Mouse (Mus musculus) heart, postnatal 0 days (tissue): ENCODE results near the gene Map4. TPM values are rescaled to one million over a fixed set of nuclear protein-coding genes. Genes with fewer than 3 reads are reported as not detected.
"Not testable (repeated sequence)": the region's sequence is repeated elsewhere in the genome, so short reads cannot be mapped to it uniquely, and the experiment has no call there.

ENCODE experiments used
- ATAC-seq: fragments of 200-750 bp; cut with Nextera tagmentation; 2 replicates; pipeline ENCODE4 v1.8.0; 2017; ENCODE audit warnings: low read depth, moderate number of reproducible peaks, moderate library complexity; ENCODE audit not compliant: insufficient read depth
- DNase-seq: peaks from one replicate; pipeline ENCODE4 v3.0.0-alpha.2; 2016; ENCODE audit warnings: low spot score
- H3K27ac ChIP-seq: fragments of 300-500 bp; sonication (generic); 2 replicates; pipeline ENCODE4 v1.5.1; 2014; ENCODE audit warnings: low read depth, mild to moderate bottlenecking
- H3K27me3 ChIP-seq: fragments of 300-500 bp; sonication (generic); 2 replicates; pipeline ENCODE4 v1.6.1; 2014; ENCODE audit warnings: low read length, mixed read lengths; ENCODE audit not compliant: control insufficient read depth, insufficient read depth
- H3K36me3 ChIP-seq: fragments of 300-500 bp; sonication (generic); replicated peaks from 2 replicates; pipeline ENCODE4 v1.6.1; 2014; ENCODE audit warnings: low read length, mixed read lengths; ENCODE audit not compliant: control insufficient read depth, insufficient read depth
- H3K4me1 ChIP-seq: fragments of 300-500 bp; sonication (generic); 2 replicates; pipeline ENCODE4 v1.6.1; 2014; ENCODE audit warnings: antibody characterized with exemption; ENCODE audit not compliant: control insufficient read depth, insufficient read depth
- H3K4me2 ChIP-seq: fragments of 300-500 bp; sonication (generic); 2 replicates; pipeline ENCODE4 v1.6.1; 2014; ENCODE audit warnings: low read depth, mild to moderate bottlenecking, low read length, moderate library complexity
- H3K4me3 ChIP-seq: fragments of 300-500 bp; sonication (generic); 2 replicates; pipeline ENCODE4 v1.5.1; 2014; ENCODE audit warnings: low read depth, low read length
- H3K9ac ChIP-seq: fragments of 300-500 bp; sonication (generic); replicated peaks from 2 replicates; pipeline ENCODE4 v1.6.1; 2014; ENCODE audit warnings: low read depth, low read length, mixed read lengths
- H3K9me3 ChIP-seq: fragments of 300-500 bp; sonication (generic); replicated peaks from 2 replicates; pipeline ENCODE4 v1.6.1; 2016; ENCODE audit warnings: low read length; ENCODE audit not compliant: control insufficient read depth
- CTCF ChIP-seq: IDR thresholded peaks from 2 replicates; pipeline ENCODE4 v1.5.1; 2016; ENCODE audit warnings: antibody characterized with exemption, control low read depth, low read depth
- EP300 ChIP-seq: IDR thresholded peaks from 2 replicates; pipeline ENCODE4 v1.6.1; 2016; ENCODE audit warnings: antibody characterized with exemption, low read depth
- WGBS: fragments of 180-500 bp; shearing (Covaris S2); extraction: QIAGEN DNeasy Blood & Tissue Kit; methylation state at CpG from one replicate; pipeline ENCODE4 v1.1.7; 2014; 5-methylcytosine and 5-hydroxymethylcytosine counted together
- polyA plus RNA-seq: library from polyadenylated mRNA; unstranded; fragments of >200 nt; fragmentation: Nextera tagmentation; extraction: Ambion mirVana; gene quantifications from 2 replicates; pipeline ENCODE4 v1.2.1, GENCODE M21; 2015
- total RNA-seq: library from RNA; depleted of rRNA; stranded (reverse); fragments of >200 nt; gene quantifications from 2 replicates; pipeline ENCODE4 v1.2.3, GENCODE M21; 2014; ENCODE audit warnings: low replicate concordance

Gene Map4
- total and polyA plus RNA-seq, 2 experiments from 2014 or later = 54.2 to 145 TPM

GRCm38 (mm10) chr9:109960593-109960992 is 29.3 kb downstream of the Map4 start:
- 93% methylated on average over 4 of the region's 4 CpGs for WGBS
- Histone ChIP-seq H3K9me3 (no peaks in the 10 kb centered on the region), H3K4me2 (no peak overlapping the region), H3K27me3 (no peaks in the 10 kb centered on the region), H3K4me3 (no peak overlapping the region), H3K4me1 (no peaks in the 10 kb centered on the region), H3K27ac (no peak overlapping the region), H3K9ac (no peak overlapping the region), H3K36me3 (no peaks in the 10 kb centered on the region)
- TF ChIP-seq EP300 (no peak), CTCF (no peak)
- no peak for ATAC-seq
- DNase-seq = no peak

GRCm38 (mm10) chr9:109964761-109965160 is 33.5 kb downstream of the Map4 start:
- no peaks in the 10 kb centered on the region for H3K36me3 ChIP-seq
- no peak for ATAC-seq
- peaks cover 11% of the 10 kb centered on the region; the same call in 1 of the 2 replicates for H3K4me1 ChIP-seq
- TF ChIP-seq CTCF = no peak
- no peak for TF ChIP-seq EP300
- no peaks in the 10 kb centered on the region for H3K9me3 ChIP-seq
- H3K9ac ChIP-seq = no peak overlapping the region
- H3K27me3 ChIP-seq = no peaks in the 10 kb centered on the region
- no peak overlapping the region for H3K4me3 ChIP-seq
- no peak overlapping the region for H3K27ac ChIP-seq
- H3K4me2 ChIP-seq = no peak overlapping the region
- DNase-seq = no peak

DNA sequence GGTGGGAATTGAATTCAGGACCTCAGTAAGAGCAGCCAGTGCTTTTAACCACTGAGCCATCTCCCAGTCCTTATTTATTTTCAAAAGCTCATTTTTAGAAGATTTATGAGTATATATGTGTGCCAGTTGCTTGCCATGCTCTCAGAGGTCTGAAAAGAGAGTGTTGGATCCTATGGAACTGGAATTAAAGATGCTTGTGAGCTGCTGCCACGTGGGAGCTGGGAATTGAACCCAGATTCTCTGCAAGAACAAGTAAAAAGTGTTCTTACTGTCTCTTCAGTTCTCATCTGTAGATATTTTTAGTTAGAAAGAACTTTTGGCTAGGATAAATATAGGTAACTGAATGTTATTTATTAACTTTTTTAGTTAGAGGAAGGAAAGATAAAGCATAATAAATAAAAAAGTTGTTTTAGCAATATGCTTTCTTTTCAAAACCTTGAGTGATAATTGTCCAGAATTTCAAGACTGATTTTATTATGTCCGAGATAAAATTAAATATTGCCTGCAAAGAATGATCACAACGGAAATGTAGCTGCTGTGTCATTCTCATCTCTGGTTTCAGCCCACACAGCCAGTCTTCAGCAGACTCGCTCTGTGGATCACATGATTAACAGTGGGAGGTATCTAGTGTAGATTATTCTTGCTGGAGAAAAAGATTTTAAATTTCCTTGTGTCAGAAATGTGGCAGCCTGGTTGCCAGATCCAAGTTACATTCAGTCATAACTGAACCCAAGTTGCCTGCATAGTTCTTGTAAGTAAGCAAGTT is 37.3 kb downstream of the Map4 start:
- Histone ChIP-seq H3K4me3 (no peak overlapping the region), H3K9ac (no peak overlapping the region), H3K9me3 (no peaks in the 10 kb centered on the region), H3K27me3 (no peaks in the 10 kb centered on the region), H3K4me2 (no peak overlapping the region), H3K27ac (0 out of 2 replicates have a peak overlapping the region, but pooled peaks have one; percentile 38), H3K4me1 (peaks cover 11% of the 10 kb centered on the region; the same call in 1 of the 2 replicates), H3K36me3 (no peaks in the 10 kb centered on the region)
- ATAC-seq (no peak), DNase-seq (no peak)
- TF ChIP-seq CTCF = no peak
- TF ChIP-seq EP300 = no peak
- 48% methylated on average over 4 of the region's 4 CpGs for WGBS

DNA sequence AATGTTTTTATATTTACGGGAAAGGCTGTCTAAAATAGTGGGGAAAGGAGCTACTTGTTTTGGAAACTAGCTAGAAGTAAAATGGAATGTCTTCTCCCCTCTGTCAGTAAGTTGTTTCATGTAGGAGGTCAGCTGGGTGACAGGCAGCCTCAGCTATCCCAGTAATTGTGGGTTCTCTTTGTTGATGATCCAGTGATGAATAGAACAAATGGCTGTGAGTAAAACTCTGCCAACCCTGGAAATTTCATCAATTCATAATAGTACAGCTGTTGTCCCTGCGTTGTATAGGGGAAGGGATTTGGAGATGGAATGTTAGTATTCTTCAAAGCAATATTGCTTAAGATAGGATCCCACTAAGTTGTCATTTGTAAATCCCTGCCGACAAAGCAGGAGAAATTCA is 37.9 kb downstream of the Map4 start:
- peaks cover 11% of the 10 kb centered on the region; the same call in 1 of the 2 replicates for H3K4me1 ChIP-seq
- H3K4me3 ChIP-seq = no peak overlapping the region
- ATAC-seq (no peak), DNase-seq (no peak)
- H3K27me3 ChIP-seq = no peaks in the 10 kb centered on the region
- no peak overlapping the region for H3K9ac ChIP-seq
- 84% methylated on average over 3 of the region's 3 CpGs for WGBS
- no peaks in the 10 kb centered on the region for H3K36me3 ChIP-seq
- H3K4me2 ChIP-seq = no peak overlapping the region
- no peak for TF ChIP-seq EP300
- no peak for TF ChIP-seq CTCF
- no peaks in the 10 kb centered on the region for H3K9me3 ChIP-seq
- 0 out of 2 replicates have a peak overlapping the region, but pooled peaks have one; percentile 38 for H3K27ac ChIP-seq

GRCm38 (mm10) chr9:109969792-109970336 is 38.6 kb downstream of the Map4 start:
- H3K4me1 ChIP-seq = peaks cover 11% of the 10 kb centered on the region; the same call in 1 of the 2 replicates
- no peaks in the 10 kb centered on the region for H3K9me3 ChIP-seq
- DNase-seq = no peak
- TF ChIP-seq EP300 (no peak), CTCF (no peak)
- ATAC-seq = no peak
- no peak overlapping the region for H3K4me3 ChIP-seq
- H3K27ac ChIP-seq = no peak overlapping the region
- no peak overlapping the region for H3K4me2 ChIP-seq
- no peaks in the 10 kb centered on the region for H3K36me3 ChIP-seq
- WGBS = 53% methylated on average over 4 of the region's 4 CpGs
- no peak overlapping the region for H3K9ac ChIP-seq
- H3K27me3 ChIP-seq = no peaks in the 10 kb centered on the region

DNA sequence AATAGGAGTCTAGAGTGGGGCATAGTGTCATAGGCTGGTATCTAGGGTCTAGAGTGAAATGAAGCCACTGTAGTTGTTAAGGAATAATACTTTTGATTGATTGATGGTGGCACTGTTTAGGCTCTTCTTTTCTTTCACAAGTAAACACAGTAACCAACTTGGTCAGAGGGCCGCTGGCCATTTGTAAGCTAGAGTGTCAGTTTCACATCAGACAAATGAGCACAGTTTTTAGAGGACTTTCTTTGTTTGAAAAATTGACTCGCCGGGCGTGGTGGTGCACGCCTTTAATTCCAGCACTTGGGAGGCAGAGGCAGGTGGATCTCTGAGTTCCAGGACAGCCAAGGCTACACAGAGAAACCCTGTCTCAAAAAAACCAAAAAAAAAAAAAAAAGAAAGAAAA is 40.5 kb downstream of the Map4 start:
- H3K9me3 ChIP-seq, H3K9ac ChIP-seq, DNase-seq, H3K4me3 ChIP-seq, H3K36me3 ChIP-seq, H3K27me3 ChIP-seq, ATAC-seq, H3K27ac ChIP-seq, H3K4me2 ChIP-seq: not testable (repeated sequence)
- 98% methylated on average over 5 of the region's 5 CpGs for WGBS
- peaks cover 11% of the 10 kb centered on the region; the same call in 1 of the 2 replicates for H3K4me1 ChIP-seq

DNA sequence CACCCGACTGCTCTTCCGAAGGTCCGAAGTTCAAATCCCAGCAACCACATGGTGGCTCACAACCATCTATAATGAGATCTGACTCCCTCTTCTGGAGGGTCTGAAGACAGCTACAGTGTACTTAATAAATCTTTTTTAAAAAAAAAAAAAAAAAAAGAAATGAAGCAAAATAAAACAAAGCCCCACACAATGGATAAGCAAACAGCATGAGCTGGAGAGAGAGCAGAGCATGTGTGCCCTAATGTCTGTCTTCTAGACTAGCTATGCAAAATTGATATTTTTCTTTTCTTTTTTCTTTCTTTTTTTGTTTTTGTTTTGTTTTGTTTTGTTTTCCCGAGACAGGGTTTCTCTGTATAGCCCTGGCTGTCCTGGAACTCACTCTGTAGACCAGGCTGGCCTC is 49.0 kb downstream of the Map4 start:
- peaks cover 31% of the 10 kb centered on the region for H3K36me3 ChIP-seq

More for the DNA sequence above, 49.0 kb downstream of the Map4 start:
- H3K4me2 ChIP-seq, H3K9me3 ChIP-seq, DNase-seq, ATAC-seq, H3K4me3 ChIP-seq, H3K27me3 ChIP-seq, H3K27ac ChIP-seq, H3K4me1 ChIP-seq, H3K9ac ChIP-seq: not testable (repeated sequence)
- 93% methylated on average over 4 of the region's 4 CpGs for WGBS
